Mouse (Mus musculus) gastrocnemius, postnatal 10 days (tissue): ENCODE measurements around the gene Eaf1. TPM values are rescaled to one million over a fixed set of nuclear protein-coding genes. Genes with fewer than 3 reads are reported as not detected.
"Not testable (repeated sequence)": the region's sequence is repeated elsewhere in the genome, so short reads cannot be mapped to it uniquely, and the experiment has no call there.

ENCODE experiments used
- DNase-seq: peaks from one replicate; pipeline ENCODE4 v3.0.0; 2021; ENCODE audit warnings: mixed read lengths
- long read RNA-seq, 2 experiments: library from polyadenylated mRNA; stranded (forward); transcript quantifications; one replicate each; pipeline ENCODE4 v2.0.0; 2021
- total RNA-seq, 2 experiments: library from RNA; stranded (reverse); gene quantifications; 2 replicates each; pipeline ENCODE4 v1.2.3; 2021

The Eaf1 gene
- 10 to 100 TPM; 15.0 to 24.5 TPM for total RNA-seq
- long read RNA-seq, experiment 1, full-length matches to known transcripts, result 39 of 47 reads
- long read RNA-seq, experiment 1, partial matches to known transcripts, result 2 of 47 reads
- long read RNA-seq, experiment 1, other reads (novel, unspliced or antisense), result 6 of 47 reads
- long read RNA-seq, experiment 2, full-length matches to known transcripts, result 20 of 27 reads
- long read RNA-seq, experiment 2, partial matches to known transcripts, result 4 of 27 reads
- long read RNA-seq, experiment 2, other reads (novel, unspliced or antisense), result 3 of 27 reads

- peak; percentile 28 for DNase-seq
Observed at GRCm38 (mm10) chr14:31494349-31494974, at the start of gene Eaf1. Gene Eaf1 (plus strand): TSS chr14:31494399.

- DNase-seq, result no peak
Observed at GRCm38 (mm10) chr14:31448994-31449393, 45.2 kb upstream of the Eaf1 start.

- DNase-seq, result not testable (repeated sequence)
Observed at GRCm38 (mm10) chr14:31453946-31454345, 40.3 kb upstream of the Eaf1 start.

- no peak for DNase-seq
Observed at GRCm38 (mm10) chr14:31454849-31455566, 39.2 kb upstream of the Eaf1 start.

- DNase-seq, result no peak
Observed at GRCm38 (mm10) chr14:31456064-31456721, 38.0 kb upstream of the Eaf1 start.

GRCm38 (mm10) chr14:31458006-31458405, 36.2 kb upstream of the Eaf1 start:
- no peak for DNase-seq

GRCm38 (mm10) chr14:31462226-31462625, 32.0 kb upstream of the Eaf1 start:
- not testable (repeated sequence) for DNase-seq

- DNase-seq, result no peak
Observed at GRCm38 (mm10) chr14:31462886-31463285, 31.3 kb upstream of the Eaf1 start.

- DNase-seq, result no peak
Observed at GRCm38 (mm10) chr14:31464176-31464575, 30.0 kb upstream of the Eaf1 start.

GRCm38 (mm10) chr14:31469711-31470110, 24.5 kb upstream of the Eaf1 start:
- DNase-seq, result no peak

GRCm38 (mm10) chr14:31472451-31473061, 21.6 kb upstream of the Eaf1 start:
- peak; percentile 63 for DNase-seq

GRCm38 (mm10) chr14:31473297-31473696, 20.9 kb upstream of the Eaf1 start:
- DNase-seq, result no peak

GRCm38 (mm10) chr14:31482417-31482816, 11.8 kb upstream of the Eaf1 start:
- DNase-seq, result no peak

- no peak for DNase-seq
Observed at GRCm38 (mm10) chr14:31486465-31486864, 7.7 kb upstream of the Eaf1 start.

- DNase-seq, result no peak
Observed at GRCm38 (mm10) chr14:31488055-31488454, 6.1 kb upstream of the Eaf1 start.

- no peak for DNase-seq
Observed at GRCm38 (mm10) chr14:31493901-31494300, 298 bp upstream of the Eaf1 start.

GRCm38 (mm10) chr14:31494975-31495455, 816 bp downstream of the Eaf1 start, which contains the start of gene Mettl6:
Gene Mettl6 (minus strand): TSS chr14:31495040.
- DNase-seq, result peak; percentile 87

- DNase-seq, result no peak
Observed at GRCm38 (mm10) chr14:31495538-31495937, 1.3 kb downstream of the Eaf1 start.

GRCm38 (mm10) chr14:31496241-31496646, 2.0 kb downstream of the Eaf1 start:
- no peak for DNase-seq

- DNase-seq, result no peak
Observed at GRCm38 (mm10) chr14:31499526-31499925, 5.3 kb downstream of the Eaf1 start.

- DNase-seq, result peak; percentile 47
Observed at GRCm38 (mm10) chr14:31503406-31503805, 9.2 kb downstream of the Eaf1 start.

- no peak for DNase-seq
Observed at GRCm38 (mm10) chr14:31506456-31506855, 12.3 kb downstream of the Eaf1 start.
